Mouse (Mus musculus): ENCODE data around the gene Fubp1. TPM values are rescaled to one million over a fixed set of nuclear protein-coding genes. Genes with fewer than 3 reads are reported as not detected.
"Not testable (repeated sequence)": the region's sequence is repeated elsewhere in the genome, so short reads cannot be mapped to it uniquely, and the experiment has no call there.

Gene Fubp1
- polyA plus RNA-seq, 1 experiment: 88.2 TPM

DNA sequence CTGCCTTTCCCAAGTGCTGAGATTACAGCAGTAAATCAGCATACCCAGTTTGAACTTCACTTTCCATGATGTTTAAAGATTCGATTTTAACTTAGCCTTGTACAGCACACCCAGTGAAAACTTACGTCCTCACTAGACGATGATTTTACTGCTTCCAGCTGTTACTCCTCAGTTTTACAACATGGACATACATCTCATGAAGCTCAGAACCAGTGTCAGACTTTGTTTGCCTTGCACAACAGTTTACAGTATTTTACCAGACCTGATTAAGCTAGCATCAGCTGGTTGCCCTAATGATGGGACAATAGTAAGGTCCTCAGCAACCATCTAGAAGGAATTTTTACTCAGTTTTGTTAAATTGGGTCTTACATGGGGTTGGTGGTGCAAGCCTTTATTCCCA lies 30.9 kb downstream of the Fubp1 start:
- Histone ChIP-seq H3K4me3 (ENCODE audit: insufficient read depth, low read length) (no peak overlapping the region), H3K27ac (ENCODE audit: insufficient read depth, low read length) (no peak overlapping the region)

GRCm38 (mm10) chr3:152243304-152243703 lies 33.1 kb downstream of the Fubp1 start:
- no peak for TF ChIP-seq POLR2A (IDR thresholded peaks at IDR 0.05; ENCODE audit: extremely low read depth, insufficient read depth, low read length)
- TF ChIP-seq CTCF (IDR thresholded peaks at IDR 0.05; ENCODE audit: extremely low read depth, insufficient read depth, low read length): no peak
- no peak overlapping the region for H3K4me3 ChIP-seq (ENCODE audit: insufficient read depth, low read length)
- H3K27ac ChIP-seq (ENCODE audit: insufficient read depth, low read length): no peak overlapping the region
- H3K4me1 ChIP-seq (ENCODE audit: control insufficient read depth, insufficient read depth, low read length): no peaks in the 10 kb centered on the region

More for the DNA sequence above, 30.9 kb downstream of the Fubp1 start:
- no peaks in the 10 kb centered on the region for H3K4me1 ChIP-seq (ENCODE audit: control insufficient read depth, insufficient read depth, low read length)
- TF ChIP-seq POLR2A (IDR thresholded peaks at IDR 0.05; ENCODE audit: extremely low read depth, insufficient read depth, low read length) (no peak), CTCF (IDR thresholded peaks at IDR 0.05; ENCODE audit: extremely low read depth, insufficient read depth, low read length) (no peak)

- Histone ChIP-seq H3K27ac (ENCODE audit: insufficient read depth, low read length) (no peak overlapping the region), H3K4me1 (ENCODE audit: control insufficient read depth, insufficient read depth, low read length) (no peaks in the 10 kb centered on the region), H3K4me3 (ENCODE audit: insufficient read depth, low read length) (no peak overlapping the region)
- TF ChIP-seq CTCF (IDR thresholded peaks at IDR 0.05; ENCODE audit: extremely low read depth, insufficient read depth, low read length): no peak
These were observed 35.2 kb downstream of the Fubp1 start for GRCm38 (mm10) chr3:152245273-152245910.

DNA sequence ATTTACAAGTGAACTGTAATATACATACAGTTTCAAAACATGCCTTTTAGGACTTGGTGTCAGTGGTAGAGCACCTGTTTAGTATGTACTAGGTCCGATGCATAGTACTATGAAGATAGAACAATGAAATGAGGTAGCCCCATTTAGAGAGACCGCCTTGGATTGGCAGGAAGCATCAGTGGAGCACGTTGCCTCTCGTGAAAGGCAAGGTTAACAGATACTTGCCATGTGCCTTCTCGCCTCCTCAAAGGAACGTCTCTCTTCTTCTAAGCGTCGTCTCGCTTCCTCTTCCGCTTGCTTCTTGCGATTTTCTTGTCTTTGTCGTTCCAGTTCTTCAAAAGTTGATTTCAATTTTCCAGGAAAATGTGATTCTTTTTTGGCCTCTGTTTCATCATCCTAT lies 37.5 kb downstream of the Fubp1 start:
- no peak for TF ChIP-seq POLR2A (IDR thresholded peaks at IDR 0.05; ENCODE audit: extremely low read depth, insufficient read depth, low read length)
- no peak for TF ChIP-seq CTCF (IDR thresholded peaks at IDR 0.05; ENCODE audit: extremely low read depth, insufficient read depth, low read length)
- H3K27ac ChIP-seq (ENCODE audit: insufficient read depth, low read length): no peak overlapping the region
- H3K4me1 ChIP-seq (ENCODE audit: control insufficient read depth, insufficient read depth, low read length): no peaks in the 10 kb centered on the region
- H3K4me3 ChIP-seq (ENCODE audit: insufficient read depth, low read length): no peak overlapping the region

- Histone ChIP-seq H3K27ac (ENCODE audit: insufficient read depth, low read length) (no peak overlapping the region), H3K4me1 (ENCODE audit: control insufficient read depth, insufficient read depth, low read length) (no peaks in the 10 kb centered on the region), H3K4me3 (ENCODE audit: insufficient read depth, low read length) (no peak overlapping the region)
- no peak for TF ChIP-seq CTCF (IDR thresholded peaks at IDR 0.05; ENCODE audit: extremely low read depth, insufficient read depth, low read length)
- no peak for TF ChIP-seq POLR2A (IDR thresholded peaks at IDR 0.05; ENCODE audit: extremely low read depth, insufficient read depth, low read length)
These were observed 40.3 kb downstream of the Fubp1 start for GRCm38 (mm10) chr3:152250487-152250886.

DNA sequence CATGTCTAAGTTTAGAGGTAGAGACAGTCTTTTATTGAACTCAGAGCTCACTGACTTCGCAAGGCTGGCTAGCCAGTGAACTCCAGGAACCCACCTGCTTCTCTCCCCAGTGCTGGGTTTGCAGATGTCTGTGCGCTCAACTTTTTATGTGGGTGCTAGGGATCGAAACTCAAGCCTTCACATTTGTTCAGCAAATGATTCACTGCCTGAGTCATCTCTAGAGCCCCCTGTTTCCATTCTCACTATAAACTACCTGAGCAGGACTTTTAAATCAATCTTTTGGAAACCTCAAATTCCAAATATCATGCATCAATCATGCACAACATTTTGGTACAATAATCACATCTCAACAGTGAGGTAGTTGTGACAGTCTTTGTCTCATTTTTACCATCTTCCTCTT lies 47.3 kb downstream of the Fubp1 start:
- Histone ChIP-seq H3K4me1 (ENCODE audit: control insufficient read depth, insufficient read depth, low read length) (no peaks in the 10 kb centered on the region), H3K27ac (ENCODE audit: insufficient read depth, low read length) (no peak overlapping the region), H3K4me3 (ENCODE audit: insufficient read depth, low read length) (no peak overlapping the region)
- no peak for TF ChIP-seq POLR2A (IDR thresholded peaks at IDR 0.05; ENCODE audit: extremely low read depth, insufficient read depth, low read length)
- TF ChIP-seq CTCF (IDR thresholded peaks at IDR 0.05; ENCODE audit: extremely low read depth, insufficient read depth, low read length): no peak

GRCm38 (mm10) chr3:152259409-152259808 lies 49.2 kb downstream of the Fubp1 start:
- not testable (repeated sequence) for H3K4me3 ChIP-seq (ENCODE audit: insufficient read depth, low read length); H3K4me1 ChIP-seq (ENCODE audit: control insufficient read depth, insufficient read depth, low read length); H3K27ac ChIP-seq (ENCODE audit: insufficient read depth, low read length)
- peak; percentile 80 for TF ChIP-seq CTCF (IDR thresholded peaks at IDR 0.05; ENCODE audit: extremely low read depth, insufficient read depth, low read length)

- TF ChIP-seq CTCF (IDR thresholded peaks at IDR 0.05; ENCODE audit: extremely low read depth, insufficient read depth, low read length) (no peak), POLR2A (IDR thresholded peaks at IDR 0.05; ENCODE audit: extremely low read depth, insufficient read depth, low read length) (no peak)
- no peaks in the 10 kb centered on the region for H3K4me1 ChIP-seq (ENCODE audit: control insufficient read depth, insufficient read depth, low read length)
- H3K4me3 ChIP-seq (ENCODE audit: insufficient read depth, low read length): no peak overlapping the region
These were observed 50.1 kb downstream of the Fubp1 start for GRCm38 (mm10) chr3:152260362-152260761.

DNA sequence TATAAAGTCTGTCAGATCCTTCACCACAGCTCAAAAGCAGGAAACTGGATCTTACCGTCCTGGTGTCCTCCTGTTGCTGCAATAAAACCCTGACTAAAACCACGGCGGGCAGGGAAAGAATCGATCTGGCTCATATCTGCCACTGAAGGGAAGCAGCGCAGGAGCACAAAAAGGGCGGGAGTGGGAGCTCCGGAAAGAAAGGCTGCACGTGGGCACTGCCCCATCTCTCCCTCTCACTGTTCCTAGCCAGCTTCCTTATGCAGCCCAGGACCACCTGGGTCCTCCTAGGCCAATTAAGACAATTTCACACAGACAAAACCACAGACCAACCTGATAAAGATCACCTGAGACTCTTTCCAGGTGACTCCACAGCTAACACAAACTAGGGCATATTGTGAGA lies 51.2 kb downstream of the Fubp1 start:
- Histone ChIP-seq H3K27ac (ENCODE audit: insufficient read depth, low read length) (no peak overlapping the region), H3K4me1 (ENCODE audit: control insufficient read depth, insufficient read depth, low read length) (no peaks in the 10 kb centered on the region), H3K4me3 (ENCODE audit: insufficient read depth, low read length) (no peak overlapping the region)
- TF ChIP-seq CTCF (IDR thresholded peaks at IDR 0.05; ENCODE audit: extremely low read depth, insufficient read depth, low read length): no peak
- TF ChIP-seq POLR2A (IDR thresholded peaks at IDR 0.05; ENCODE audit: extremely low read depth, insufficient read depth, low read length): no peak

More at GRCm38 (mm10) chr3:152260362-152260761, 50.1 kb downstream of the Fubp1 start:
- H3K27ac ChIP-seq (ENCODE audit: insufficient read depth, low read length): no peak overlapping the region

GRCm38 (mm10) chr3:152261948-152262347 lies 51.7 kb downstream of the Fubp1 start:
- Histone ChIP-seq H3K27ac (ENCODE audit: insufficient read depth, low read length) (no peak overlapping the region), H3K4me1 (ENCODE audit: control insufficient read depth, insufficient read depth, low read length) (no peaks in the 10 kb centered on the region), H3K4me3 (ENCODE audit: insufficient read depth, low read length) (no peak overlapping the region)
- no peak for TF ChIP-seq CTCF (IDR thresholded peaks at IDR 0.05; ENCODE audit: extremely low read depth, insufficient read depth, low read length)
- no peak for TF ChIP-seq POLR2A (IDR thresholded peaks at IDR 0.05; ENCODE audit: extremely low read depth, insufficient read depth, low read length)
